Mouse (Mus musculus) ovary, postnatal 14 days (tissue): ENCODE measurements around the gene Rabepk.
A peak's percentile ranks its signal among the peaks of the same experiment; 100 is the strongest.
"Not testable (repeated sequence)": the region's sequence is repeated elsewhere in the genome, so short reads cannot be mapped to it uniquely, and the experiment has no call there.

Experiments used
- DNase-seq: peaks from one replicate; pipeline ENCODE4 v3.0.0; 2022; ENCODE audit warnings: low spot score

Gene Rabepk

GRCm38 (mm10) chr2:34762872-34763271 lies 36.8 kb downstream of the Rabepk start:
- no peak for DNase-seq

GRCm38 (mm10) chr2:34762174-34762573 lies 37.5 kb downstream of the Rabepk start:
- no peak for DNase-seq

GRCm38 (mm10) chr2:34761272-34761671 lies 38.4 kb downstream of the Rabepk start:
- not testable (repeated sequence) for DNase-seq

- DNase-seq, result no peak
Measured at GRCm38 (mm10) chr2:34757341-34757740, 42.4 kb downstream of the Rabepk start.

- DNase-seq, result no peak
Measured at GRCm38 (mm10) chr2:34754551-34755358, 45.0 kb downstream of the Rabepk start, which contains the start of gene Gapvd1. Gene Gapvd1, minus strand, starts transcription at chr2:34755232.

GRCm38 (mm10) chr2:34753811-34754550 lies 45.7 kb downstream of the Rabepk start:
- DNase-seq, result peak; percentile 83

GRCm38 (mm10) chr2:34750245-34750644 lies 49.5 kb downstream of the Rabepk start:
- no peak for DNase-seq

- DNase-seq, result no peak
Measured at GRCm38 (mm10) chr2:34748479-34748878, 51.2 kb downstream of the Rabepk start.

GRCm38 (mm10) chr2:34745673-34746072 lies 54.0 kb downstream of the Rabepk start:
- no peak for DNase-seq

- no peak for DNase-seq
Measured at GRCm38 (mm10) chr2:34744476-34744875, 55.2 kb downstream of the Rabepk start.

- DNase-seq, result no peak
Measured at GRCm38 (mm10) chr2:34742675-34743074, 57.0 kb downstream of the Rabepk start.

GRCm38 (mm10) chr2:34741390-34742159 lies 58.1 kb downstream of the Rabepk start:
- DNase-seq, result no peak

GRCm38 (mm10) chr2:34739684-34740391 lies 59.9 kb downstream of the Rabepk start:
- DNase-seq, result no peak

GRCm38 (mm10) chr2:34737911-34738310 lies 61.8 kb downstream of the Rabepk start:
- no peak for DNase-seq

GRCm38 (mm10) chr2:34736626-34737025 lies 63.1 kb downstream of the Rabepk start:
- no peak for DNase-seq
